Mouse (Mus musculus) brain, embryonic 14.5 days (tissue): ENCODE data around the gene Kcnq5. TPM values are rescaled to one million over a fixed set of nuclear protein-coding genes. Genes with fewer than 3 reads are reported as not detected.

Source experiments
- DNase-seq: peaks from one replicate; pipeline ENCODE4 v3.0.0-alpha.2; 2011; ENCODE audit warnings: low read depth
- CTCF ChIP-seq: fragments of 200-500 bp; IDR thresholded peaks from 2 replicates; pipeline ENCODE4 v1.5.1; 2012; ENCODE audit warnings: inconsistent platforms, mild to moderate bottlenecking, moderate library complexity, borderline replicate concordance; ENCODE audit not compliant: insufficient read depth, insufficient read length; ENCODE audit errors: extremely low read depth
- POLR2A ChIP-seq: fragments of 200-500 bp; IDR thresholded peaks from 2 replicates; pipeline ENCODE4 v1.6.1; 2012; ENCODE audit warnings: mild to moderate bottlenecking, inconsistent platforms, borderline replicate concordance; ENCODE audit not compliant: poor library complexity, insufficient read depth, insufficient read length, severe bottlenecking; ENCODE audit errors: extremely low read depth
- polyA plus RNA-seq: library from polyadenylated mRNA; depleted of rRNA; stranded (reverse); fragments of >200 nt; gene quantifications from 2 replicates; pipeline ENCODE4 v1.2.3, GENCODE M21; 2012

Kcnq5 gene
- polyA plus RNA-seq, 1 experiment = 1.5 TPM

GRCm38 (mm10) chr1:21940831-21941230 lies 20.9 kb downstream of the Kcnq5 start:
- TF ChIP-seq POLR2A (no peak), CTCF (no peak)
- DNase-seq = peak; percentile 31

GRCm38 (mm10) chr1:21927182-21927581 lies 34.6 kb downstream of the Kcnq5 start:
- TF ChIP-seq POLR2A (no peak), CTCF (no peak)
- DNase-seq = peak; percentile 8

GRCm38 (mm10) chr1:21923293-21923642 lies 38.5 kb downstream of the Kcnq5 start:
- peak; percentile 48 for DNase-seq
- TF ChIP-seq CTCF (no peak), POLR2A (no peak)

- TF ChIP-seq POLR2A (no peak), CTCF (no peak)
- peak; percentile 49 for DNase-seq
Measured at GRCm38 (mm10) chr1:21922578-21923292, 39.0 kb downstream of the Kcnq5 start.

- DNase-seq = peak; percentile 27
Measured at GRCm38 (mm10) chr1:21919276-21919675, 42.5 kb downstream of the Kcnq5 start.

GRCm38 (mm10) chr1:21896067-21896719 lies 65.5 kb downstream of the Kcnq5 start:
- TF ChIP-seq CTCF (no peak), POLR2A (no peak)

More at GRCm38 (mm10) chr1:21919276-21919675, 42.5 kb downstream of the Kcnq5 start:
- TF ChIP-seq CTCF (no peak), POLR2A (no peak)

GRCm38 (mm10) chr1:21883747-21884146 lies 78.0 kb downstream of the Kcnq5 start:
- TF ChIP-seq POLR2A (no peak), CTCF (no peak)
- no peak for DNase-seq

More at GRCm38 (mm10) chr1:21896067-21896719, 65.5 kb downstream of the Kcnq5 start:
- no peak for DNase-seq

- TF ChIP-seq POLR2A (no peak), CTCF (no peak)
- DNase-seq = no peak
Measured at GRCm38 (mm10) chr1:21870889-21871288, 90.9 kb downstream of the Kcnq5 start.

- TF ChIP-seq CTCF (no peak), POLR2A (no peak)
- peak; percentile 40 for DNase-seq
Measured at GRCm38 (mm10) chr1:21868484-21868883, 93.3 kb downstream of the Kcnq5 start.

- TF ChIP-seq POLR2A (no peak), CTCF (no peak)
- no peak for DNase-seq
Measured at GRCm38 (mm10) chr1:21856399-21856798, 105.3 kb downstream of the Kcnq5 start.

GRCm38 (mm10) chr1:21838534-21838933 lies 123.2 kb downstream of the Kcnq5 start:
- DNase-seq = no peak
- TF ChIP-seq POLR2A (no peak), CTCF (no peak)

- no peak for DNase-seq
- TF ChIP-seq POLR2A (no peak), CTCF (no peak)
Measured at GRCm38 (mm10) chr1:21837387-21837786, 124.4 kb downstream of the Kcnq5 start.

- no peak for DNase-seq
- TF ChIP-seq CTCF (no peak), POLR2A (no peak)
Measured at GRCm38 (mm10) chr1:21836337-21836736, 125.4 kb downstream of the Kcnq5 start.

- DNase-seq = peak; percentile 67
- TF ChIP-seq POLR2A (no peak), CTCF (no peak)
Measured at GRCm38 (mm10) chr1:21829909-21830455, 131.8 kb downstream of the Kcnq5 start.

GRCm38 (mm10) chr1:21820066-21820630 lies 141.6 kb downstream of the Kcnq5 start:
- TF ChIP-seq CTCF (no peak), POLR2A (no peak)
- peak; percentile 66 for DNase-seq
